Comparison of ENCODE assay signal across 22 mouse cellular contexts in the genomic region with DNA sequence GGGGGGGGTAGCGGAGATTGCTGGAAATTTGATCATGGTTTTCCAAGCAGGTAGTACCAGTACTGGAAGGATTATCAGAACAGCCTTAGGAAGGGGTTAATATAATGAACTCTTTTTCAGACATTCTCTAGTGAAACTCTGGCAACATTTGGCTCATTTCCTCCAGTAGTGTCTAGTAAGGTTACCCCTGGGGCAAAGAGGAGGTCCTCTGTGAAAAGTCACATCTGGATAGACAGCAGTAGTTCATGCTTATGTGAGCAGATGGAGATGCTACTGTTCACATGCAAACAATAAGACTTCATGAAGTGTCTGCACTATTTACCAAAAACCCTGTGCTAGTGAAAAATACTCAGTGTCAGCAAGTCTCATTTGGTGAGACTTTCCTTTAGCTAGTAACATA.
DNase-seq lines count a peak whose midpoint lies in the region; ATAC-seq and TF ChIP-seq lines count a peak whose summit lies in the region.
"Had no signal": no experiment of that assay in that cellular context is flagged by ENCODE, and none has a peak within 500 bp of the region (broad histone marks: within the 10 kb centered on the region; RNA-seq: fewer than 3 reads in every experiment).

No protein-coding gene starts in this region.

- no peak for TF ChIP-seq CTCF in midbrain, postnatal 0 days (IDR thresholded peaks at IDR 0.05)

- ATAC-seq in hindbrain, embryonic 13.5 days (ENCODE audit: low FRiP score) = no peak
- no peak for ATAC-seq in hindbrain, embryonic 16.5 days
- ATAC-seq in midbrain, embryonic 14.5 days (ENCODE audit: low FRiP score, low TSS enrichment) = no peak
- ATAC-seq in midbrain, postnatal 0 days (ENCODE audit: low FRiP score) = no peak
- ATAC-seq: forebrain, embryonic 16.5 days had no signal

- no peak overlapping the region for H3K9ac ChIP-seq in hindbrain, embryonic 13.5 days
- H3K9ac ChIP-seq in hindbrain, embryonic 16.5 days (ENCODE audit: low read depth, low read length) = no peak overlapping the region
- no peak overlapping the region for H3K9ac ChIP-seq in midbrain, embryonic 14.5 days (replicated peaks; ENCODE audit: low read length)
- no peak overlapping the region for H3K9ac ChIP-seq in midbrain, postnatal 0 days (replicated peaks; ENCODE audit: low read length, poor library complexity, severe bottlenecking)
- H3K9ac ChIP-seq: embryonic facial prominence, embryonic 15.5 days; liver, embryonic 14.5 days; stomach, embryonic 15.5 days had no signal

- no peaks in the 10 kb centered on the region for H3K9me3 ChIP-seq in hindbrain, embryonic 13.5 days
- no peaks in the 10 kb centered on the region for H3K9me3 ChIP-seq in hindbrain, embryonic 16.5 days (ENCODE audit: control insufficient read depth, low read length)
- no peaks in the 10 kb centered on the region for H3K9me3 ChIP-seq in midbrain, embryonic 14.5 days (ENCODE audit: control insufficient read depth, low read length)
- no peaks in the 10 kb centered on the region for H3K9me3 ChIP-seq in midbrain, postnatal 0 days (ENCODE audit: low read length)
- H3K9me3 ChIP-seq: embryonic facial prominence, embryonic 15.5 days; midbrain, embryonic 10.5 days; stomach, embryonic 15.5 days had no signal

- H3K36me3 ChIP-seq in hindbrain, embryonic 13.5 days = no peaks in the 10 kb centered on the region
- no peaks in the 10 kb centered on the region for H3K36me3 ChIP-seq in hindbrain, embryonic 16.5 days (ENCODE audit: control insufficient read depth, insufficient read depth, low read length)
- no peaks in the 10 kb centered on the region for H3K36me3 ChIP-seq in midbrain, embryonic 14.5 days (ENCODE audit: control insufficient read depth, insufficient read depth, low read length)
- no peaks in the 10 kb centered on the region for H3K36me3 ChIP-seq in midbrain, postnatal 0 days (ENCODE audit: insufficient read depth, low read length)
- H3K36me3 ChIP-seq: embryonic facial prominence, embryonic 15.5 days; stomach, embryonic 15.5 days had no signal

- DNase-seq in kidney, postnatal 10 days = peak; percentile 18
- no peak for DNase-seq in kidney, adult 18-20 months
- no peak for DNase-seq in midbrain, embryonic 14.5 days
- DNase-seq in midbrain, postnatal 0 days (ENCODE audit: low spot score) = no peak
- no peak for DNase-seq in left cerebral cortex, postnatal 4 days
- DNase-seq: adrenal gland, postnatal 36 days; cerebellum, adult 11-12 months; cerebellum, postnatal 36 days; gastrocnemius, postnatal 36 days; heart, postnatal 14 days; layer of hippocampus, postnatal 36 days; retina, postnatal 1 day; thymus, adult 2 months had no signal

- H3K27ac ChIP-seq in hindbrain, embryonic 13.5 days = no peak overlapping the region
- no peak overlapping the region for H3K27ac ChIP-seq in hindbrain, embryonic 16.5 days (ENCODE audit: low read depth, low read length)
- 0 out of 2 replicates have a peak overlapping the region, but pooled peaks have one; percentile 5 for H3K27ac ChIP-seq in midbrain, embryonic 14.5 days (replicated peaks; ENCODE audit: low read depth, low read length)
- H3K27ac ChIP-seq in midbrain, postnatal 0 days (ENCODE audit: low read depth, low read length) = no peak overlapping the region
- H3K27ac ChIP-seq: embryonic facial prominence, embryonic 15.5 days; liver, embryonic 14.5 days; macrophage; midbrain, embryonic 10.5 days; stomach, embryonic 15.5 days had no signal

- H3K4me2 ChIP-seq in hindbrain, embryonic 13.5 days = peak overlapping the region; percentile 20
- H3K4me2 ChIP-seq in hindbrain, embryonic 16.5 days (ENCODE audit: low read length) = no peak overlapping the region
- no peak overlapping the region for H3K4me2 ChIP-seq in midbrain, embryonic 14.5 days (ENCODE audit: low read length)
- H3K4me2 ChIP-seq in midbrain, postnatal 0 days (ENCODE audit: low read depth, low read length, poor library complexity, severe bottlenecking) = no peak overlapping the region
- H3K4me2 ChIP-seq: embryonic facial prominence, embryonic 15.5 days; heart, embryonic 11.5 days; stomach, embryonic 15.5 days had no signal

- H3K27me3 ChIP-seq in hindbrain, embryonic 13.5 days = no peaks in the 10 kb centered on the region
- no peaks in the 10 kb centered on the region for H3K27me3 ChIP-seq in hindbrain, embryonic 16.5 days (replicated peaks; ENCODE audit: control insufficient read depth, insufficient read depth, low read length)
- no peaks in the 10 kb centered on the region for H3K27me3 ChIP-seq in midbrain, embryonic 14.5 days (ENCODE audit: control insufficient read depth, insufficient read depth, low read length)
- H3K27me3 ChIP-seq in midbrain, postnatal 0 days (ENCODE audit: insufficient read depth, low read length) = no peaks in the 10 kb centered on the region
- H3K27me3 ChIP-seq: embryonic facial prominence, embryonic 15.5 days; stomach, embryonic 15.5 days had no signal

- intact Hi-C loops in left cerebral cortex, postnatal 4 days (cut with DNase I) = no loop called here

- H3K4me3 ChIP-seq in hindbrain, embryonic 13.5 days = no peak overlapping the region
- H3K4me3 ChIP-seq in hindbrain, embryonic 16.5 days (ENCODE audit: low read length) = no peak overlapping the region
- no peak overlapping the region for H3K4me3 ChIP-seq in midbrain, embryonic 14.5 days (replicated peaks; ENCODE audit: low read depth, low read length)
- H3K4me3 ChIP-seq in midbrain, postnatal 0 days (ENCODE audit: low read depth, low read length) = no peak overlapping the region
- H3K4me3 ChIP-seq: embryonic facial prominence, embryonic 15.5 days; midbrain, embryonic 10.5 days; stomach, embryonic 15.5 days had no signal

- 92% methylated on average over 1 of the region's 1 CpGs for WGBS in hindbrain, embryonic 13.5 days
- WGBS in hindbrain, embryonic 16.5 days = 91% methylated on average over 1 of the region's 1 CpGs
- WGBS in midbrain, embryonic 14.5 days = 100% methylated on average over 1 of the region's 1 CpGs
- 96% methylated on average over 1 of the region's 1 CpGs for WGBS in midbrain, postnatal 0 days

- peaks cover 59% of the 10 kb centered on the region for H3K4me1 ChIP-seq in hindbrain, embryonic 13.5 days (replicated peaks)
- H3K4me1 ChIP-seq in hindbrain, embryonic 16.5 days (ENCODE audit: control insufficient read depth, insufficient read depth, low read depth, low read length) = peaks cover 19% of the 10 kb centered on the region
- H3K4me1 ChIP-seq in midbrain, embryonic 14.5 days (ENCODE audit: control insufficient read depth, insufficient read depth, low read length) = peaks cover 34% of the 10 kb centered on the region
- peaks cover 12% of the 10 kb centered on the region for H3K4me1 ChIP-seq in midbrain, postnatal 0 days (ENCODE audit: insufficient read depth, low read length)
- H3K4me1 ChIP-seq: stomach, embryonic 15.5 days had no signal
